Mouse (Mus musculus) kidney, adult 8-10 months (tissue): ENCODE data around the gene Zfp85.
"Not testable (repeated sequence)": the region's sequence is repeated elsewhere in the genome, so short reads cannot be mapped to it uniquely, and the experiment has no call there.

ENCODE experiments used
- DNase-seq, 2 experiments: peaks; one replicate each; pipeline ENCODE4 v3.0.0; 2022

Gene Zfp85

GRCm38 (mm10) chr13:67754333-67755306, at the start of gene Zfp85:
Zfp85 (minus strand) TSS chr13:67755228.
- DNase-seq = peak; percentile 54 to 64

- not testable (repeated sequence) for DNase-seq
Observed at GRCm38 (mm10) chr13:67799151-67799550, 44.1 kb upstream of the Zfp85 start.

GRCm38 (mm10) chr13:67798618-67799017, 43.6 kb upstream of the Zfp85 start:
- no peak for DNase-seq

GRCm38 (mm10) chr13:67791921-67792455, 37.0 kb upstream of the Zfp85 start:
- DNase-seq = no peak

GRCm38 (mm10) chr13:67779265-67780221, 24.5 kb upstream of the Zfp85 start, which contains the start of gene Zfp493:
Zfp493 (plus strand) TSS chr13:67779693.
- peak; percentile 56 to 75 for DNase-seq

- no peak for DNase-seq
Observed at GRCm38 (mm10) chr13:67763031-67763768, 8.2 kb upstream of the Zfp85 start.

GRCm38 (mm10) chr13:67759966-67760365, 4.9 kb upstream of the Zfp85 start:
- no peak for DNase-seq

- DNase-seq = no peak
Observed at GRCm38 (mm10) chr13:67755761-67756160, 733 bp upstream of the Zfp85 start.

- no peak for DNase-seq
Observed at GRCm38 (mm10) chr13:67743896-67744295, 11.1 kb downstream of the Zfp85 start.

GRCm38 (mm10) chr13:67742941-67743340, 12.1 kb downstream of the Zfp85 start:
- no peak for DNase-seq

GRCm38 (mm10) chr13:67734391-67734790, 20.6 kb downstream of the Zfp85 start:
- not testable (repeated sequence) for DNase-seq

GRCm38 (mm10) chr13:67729441-67729840, 25.6 kb downstream of the Zfp85 start:
- peak; percentile 38 to 50 for DNase-seq

- DNase-seq = peak; percentile 62 to 70
Observed at GRCm38 (mm10) chr13:67728641-67729318, 26.2 kb downstream of the Zfp85 start, which contains the start of gene Zfp65. Zfp65 (minus strand) TSS chr13:67729173.

GRCm38 (mm10) chr13:67728106-67728505, 26.9 kb downstream of the Zfp85 start:
- no peak for DNase-seq

- DNase-seq = not testable (repeated sequence)
Observed at GRCm38 (mm10) chr13:67725331-67725730, 29.7 kb downstream of the Zfp85 start.

- peak; percentile 90 to 93 for DNase-seq
Observed at GRCm38 (mm10) chr13:67723848-67724479, 31.1 kb downstream of the Zfp85 start.
